Mouse (Mus musculus) heart, embryonic 15.5 days (tissue): ENCODE data around the gene Nptx1. TPM values are rescaled to one million over a fixed set of nuclear protein-coding genes. Genes with fewer than 3 reads are reported as not detected.

Experiments
- ATAC-seq: fragments of 200-750 bp; cut with Nextera tagmentation; replicated peaks from 2 replicates; pipeline ENCODE4 v1.8.0; 2017; ENCODE audit warnings: low read depth, moderate TSS enrichment; ENCODE audit not compliant: insufficient number of reproducible peaks, insufficient read depth, low FRiP score
- H3K27ac ChIP-seq: fragments of 300-500 bp; sonication (generic); 2 replicates; pipeline ENCODE4 v1.5.1; 2015; ENCODE audit warnings: mild to moderate bottlenecking, inconsistent platforms
- H3K27me3 ChIP-seq: fragments of 300-500 bp; sonication (generic); 2 replicates; pipeline ENCODE4 v1.6.1; 2015; ENCODE audit warnings: inconsistent platforms
- H3K36me3 ChIP-seq: fragments of 300-500 bp; sonication (generic); 2 replicates; pipeline ENCODE4 v1.6.1; 2015; ENCODE audit warnings: mild to moderate bottlenecking, inconsistent platforms
- H3K4me1 ChIP-seq: fragments of 300-500 bp; sonication (generic); replicated peaks from 2 replicates; pipeline ENCODE4 v1.6.1; 2015; ENCODE audit warnings: inconsistent platforms
- H3K4me2 ChIP-seq: fragments of 300-500 bp; sonication (generic); 2 replicates; pipeline ENCODE4 v1.6.1; 2015; ENCODE audit warnings: inconsistent platforms, mild to moderate bottlenecking, moderate library complexity
- H3K4me3 ChIP-seq: fragments of 300-500 bp; sonication (generic); 2 replicates; pipeline ENCODE4 v1.5.1; 2015; ENCODE audit warnings: mild to moderate bottlenecking, inconsistent platforms
- H3K9ac ChIP-seq: fragments of 300-500 bp; sonication (generic); 2 replicates; pipeline ENCODE4 v1.6.1; 2015; ENCODE audit warnings: mild to moderate bottlenecking, inconsistent platforms
- H3K9me3 ChIP-seq: fragments of 300-500 bp; sonication (generic); replicated peaks from 2 replicates; pipeline ENCODE4 v1.6.1; 2016; ENCODE audit warnings: inconsistent platforms
- WGBS: fragments of 180-500 bp; shearing (Covaris S2); methylation state at CpG from one replicate; pipeline ENCODE4 v1.1.7; 2015; ENCODE audit warnings: mixed read lengths; 5-methylcytosine and 5-hydroxymethylcytosine counted together
- polyA plus RNA-seq: library from polyadenylated mRNA; unstranded; fragments of >200 nt; fragmentation: Nextera tagmentation; extraction: Ambion mirVana; gene quantifications from 2 replicates; pipeline ENCODE4 v1.2.1, GENCODE M21; 2015

Gene Nptx1
- polyA plus RNA-seq, 1 experiment from 2014 or later: 0.79 TPM

GRCm38 (mm10) chr11:119490861-119491689 is 56.5 kb downstream of the Nptx1 start, which contains the start of gene Endov:
Endov (plus strand) TSS chr11:119491347.
- WGBS: under 1% methylated on average over 66 of the region's 66 CpGs
- Histone ChIP-seq H3K27ac (peak within 1 kb of the TSS; percentile 91), H3K9ac (peak within 1 kb of the TSS; percentile 88)

More at GRCm38 (mm10) chr11:119490861-119491689, 56.5 kb downstream of the Nptx1 start, which contains the start of gene Endov:
- H3K4me3 ChIP-seq: peak within 1 kb of the TSS; percentile 84
- ATAC-seq: peak; percentile 95
- H3K4me2 ChIP-seq: peak within 1 kb of the TSS; percentile 96
- peaks cover 14% of the 10 kb centered on the region for H3K36me3 ChIP-seq
- H3K4me1 ChIP-seq: peaks cover 10% of the 10 kb centered on the region
- no peaks in the 10 kb centered on the region for H3K27me3 ChIP-seq
- H3K9me3 ChIP-seq: no peaks in the 10 kb centered on the region

Other genes starting within 250 kb of the Nptx1 start
- 213 and 251 TPM in 2 replicates for gene Eif4a3, start 247.7 kb downstream of the Nptx1 start, polyA plus RNA-seq
- gene Card14, start 240.0 kb downstream of the Nptx1 start, polyA plus RNA-seq: 0.28 and 0.38 TPM in 2 replicates
- gene Sgsh, start 192.2 kb downstream of the Nptx1 start, polyA plus RNA-seq: 5.4 and 7.1 TPM in 2 replicates
- gene Slc26a11, start 192.2 kb downstream of the Nptx1 start, polyA plus RNA-seq: 9.0 and 10.4 TPM in 2 replicates
- gene Rnf213, start 154.7 kb downstream of the Nptx1 start, polyA plus RNA-seq: 4.6 and 6.4 TPM in 2 replicates
- 9.6 and 12.4 TPM in 2 replicates for gene Endov, start 56.4 kb downstream of the Nptx1 start, polyA plus RNA-seq
- 6.4 and 10.2 TPM in 2 replicates for gene Rptor, start 55.2 kb upstream of the Nptx1 start, polyA plus RNA-seq